Mouse (Mus musculus): ENCODE measurements around the gene Ptprn. TPM values are rescaled to one million over a fixed set of nuclear protein-coding genes. Genes with fewer than 3 reads are reported as not detected.

Ptprn gene
- polyA plus RNA-seq, 1 experiment from 2014 or later: 11.1 TPM

DNA sequence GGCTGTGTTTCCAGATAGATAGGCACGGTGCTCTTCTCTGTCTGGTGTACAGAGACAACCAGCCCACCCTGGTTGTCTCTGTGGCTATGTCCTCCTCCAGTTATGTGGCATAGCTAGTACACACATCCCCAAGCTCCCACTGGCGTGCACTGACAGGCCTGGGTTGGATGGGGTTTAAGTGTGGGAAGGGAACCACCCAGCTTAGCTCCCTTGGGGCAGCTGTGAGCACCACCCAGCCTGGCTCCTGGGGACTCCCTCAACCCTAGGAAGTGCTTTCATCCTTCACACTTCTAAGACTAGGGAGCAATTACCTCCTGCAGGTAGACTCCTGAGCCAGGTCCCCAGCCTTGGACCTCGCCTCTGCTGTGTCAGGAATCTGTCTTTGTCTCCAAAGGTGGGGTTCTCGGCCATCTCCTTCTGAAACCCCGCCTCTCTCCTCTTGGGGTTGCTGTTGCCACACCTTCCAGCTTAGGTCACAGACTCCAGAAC, 32.6 kb downstream of the Ptprn start, which contains the start of gene A630095N17Rik:
Gene A630095N17Rik (minus strand): TSS at position 439 of the 489 bp plus-strand sequence.
- peaks cover 12% of the 10 kb centered on the region; the same call in 1 of the 2 replicates for H3K27me3 ChIP-seq
- peaks cover 11% of the 10 kb centered on the region for H3K4me1 ChIP-seq (replicated peaks)
- H3K4me2 ChIP-seq (replicated peaks): no peak within 1 kb of the TSS
- no peaks in the 10 kb centered on the region for H3K36me3 ChIP-seq
- H3K4me3 ChIP-seq (replicated peaks): no peak within 1 kb of the TSS
- no peak within 1 kb of the TSS for H3K9ac ChIP-seq (replicated peaks)
- H3K9me3 ChIP-seq: no peaks in the 10 kb centered on the region
- no peak for ATAC-seq
- WGBS: 71% methylated on average over 5 of the region's 5 CpGs
- no peak within 1 kb of the TSS for H3K27ac ChIP-seq

GRCm38 (mm10) chr1:75231224-75231623, 33.1 kb downstream of the Ptprn start:
- Histone ChIP-seq H3K27ac (no peak overlapping the region), H3K4me3 (replicated peaks) (no peak overlapping the region), H3K4me1 (replicated peaks) (peaks cover 10% of the 10 kb centered on the region), H3K27me3 (peaks cover 14% of the 10 kb centered on the region; the same call in 1 of the 2 replicates), H3K36me3 (no peaks in the 10 kb centered on the region), H3K9ac (replicated peaks) (no peak overlapping the region), H3K9me3 (no peaks in the 10 kb centered on the region), H3K4me2 (replicated peaks) (no peak overlapping the region)
- WGBS: 75% methylated on average over 4 of the region's 4 CpGs
- no peak for ATAC-seq

GRCm38 (mm10) chr1:75230335-75230994, 33.8 kb downstream of the Ptprn start:
- ATAC-seq: no peak
- Histone ChIP-seq H3K9ac (replicated peaks) (no peak overlapping the region), H3K36me3 (no peaks in the 10 kb centered on the region), H3K27me3 (peaks cover 15% of the 10 kb centered on the region; the same call in 1 of the 2 replicates), H3K27ac (no peak overlapping the region), H3K4me2 (replicated peaks) (no peak overlapping the region), H3K9me3 (no peaks in the 10 kb centered on the region), H3K4me3 (replicated peaks) (no peak overlapping the region), H3K4me1 (replicated peaks) (peaks cover 5% of the 10 kb centered on the region)
- 72% methylated on average over 7 of the region's 7 CpGs for WGBS

DNA sequence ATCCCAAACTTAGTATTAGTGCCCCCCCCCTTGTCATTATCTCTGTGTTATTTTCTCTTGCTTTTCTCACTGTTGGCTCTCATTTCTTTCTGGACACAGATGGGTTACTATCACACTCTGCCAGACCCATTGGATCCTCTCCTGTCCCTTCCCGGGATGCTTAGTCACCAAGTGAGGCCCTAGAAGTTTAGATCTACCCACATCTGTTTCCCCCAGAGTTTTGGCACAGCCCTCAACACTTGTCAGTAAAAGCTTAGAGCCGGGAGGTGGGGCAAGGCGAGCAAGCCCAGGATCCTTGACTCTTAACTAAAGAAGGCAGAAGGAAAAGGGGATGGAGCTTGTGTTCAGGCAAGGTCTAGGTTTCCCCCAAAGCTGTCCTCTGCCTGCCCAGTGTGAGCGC, 35.1 kb downstream of the Ptprn start:
- ATAC-seq: no peak
- no peak overlapping the region for H3K4me3 ChIP-seq (replicated peaks)
- 74% methylated on average over 4 of the region's 4 CpGs for WGBS
- H3K36me3 ChIP-seq: no peaks in the 10 kb centered on the region
- H3K9ac ChIP-seq (replicated peaks): no peak overlapping the region
- H3K4me2 ChIP-seq (replicated peaks): no peak overlapping the region
- H3K27ac ChIP-seq: no peak overlapping the region
- no peaks in the 10 kb centered on the region for H3K4me1 ChIP-seq (replicated peaks)
- H3K9me3 ChIP-seq: no peaks in the 10 kb centered on the region
- H3K27me3 ChIP-seq: peaks cover 15% of the 10 kb centered on the region; the same call in 1 of the 2 replicates

- no peak overlapping the region for H3K27ac ChIP-seq
- H3K4me1 ChIP-seq (replicated peaks): no peaks in the 10 kb centered on the region
- H3K36me3 ChIP-seq: no peaks in the 10 kb centered on the region
- H3K27me3 ChIP-seq: peaks cover 22% of the 10 kb centered on the region; the same call in 1 of the 2 replicates
- 71% methylated on average over 1 of the region's 1 CpGs for WGBS
- H3K4me3 ChIP-seq (replicated peaks): no peak overlapping the region
- no peak overlapping the region for H3K9ac ChIP-seq (replicated peaks)
- no peaks in the 10 kb centered on the region for H3K9me3 ChIP-seq
- H3K4me2 ChIP-seq (replicated peaks): no peak overlapping the region
- ATAC-seq: no peak
Measured at GRCm38 (mm10) chr1:75227653-75228052, 36.6 kb downstream of the Ptprn start.

DNA sequence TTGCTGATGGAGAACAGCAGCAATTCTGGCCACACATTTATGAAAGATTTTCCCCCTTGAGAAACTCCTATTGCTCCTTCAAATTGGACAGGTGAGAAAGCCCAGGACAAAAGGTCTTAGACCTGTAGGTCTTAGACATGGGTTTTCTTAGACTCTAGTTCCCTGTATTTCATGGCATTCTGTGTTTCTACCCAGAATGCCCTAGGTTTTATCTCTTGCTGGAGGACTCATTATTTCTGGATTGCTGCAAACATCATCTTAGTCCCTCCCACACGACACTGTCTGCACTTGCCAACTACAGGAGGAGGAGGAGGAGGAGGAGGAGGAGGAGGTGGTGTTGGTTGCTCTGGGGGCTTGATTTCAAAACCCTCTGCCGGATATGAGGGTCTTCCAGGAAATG, 38.2 kb downstream of the Ptprn start:
- 76% methylated on average over 2 of the region's 2 CpGs for WGBS
- Histone ChIP-seq H3K4me2 (replicated peaks) (no peak overlapping the region), H3K4me3 (replicated peaks) (no peak overlapping the region), H3K4me1 (replicated peaks) (no peaks in the 10 kb centered on the region), H3K9me3 (no peaks in the 10 kb centered on the region), H3K9ac (replicated peaks) (no peak overlapping the region), H3K27ac (no peak overlapping the region), H3K36me3 (no peaks in the 10 kb centered on the region), H3K27me3 (peaks cover 31% of the 10 kb centered on the region)
- no peak for ATAC-seq

DNA sequence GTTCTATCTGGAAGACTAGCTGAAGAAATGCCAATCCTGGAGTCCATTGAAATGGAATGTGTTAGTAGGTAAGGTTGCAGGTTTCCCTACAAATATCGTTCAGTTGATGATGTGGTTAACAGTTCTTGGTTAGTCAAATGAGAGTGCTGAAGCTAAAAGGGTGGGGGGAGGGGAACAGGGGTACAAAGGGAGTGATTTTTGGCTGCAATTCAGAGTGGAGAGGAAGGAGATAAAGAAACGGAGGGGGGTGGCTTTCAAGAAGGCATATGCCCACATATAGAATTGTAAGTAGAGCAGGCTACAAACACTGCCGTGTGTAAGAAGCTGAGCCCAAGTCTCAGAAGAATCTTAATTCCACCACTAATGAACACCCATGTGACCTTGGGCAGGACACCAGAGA, 38.8 kb downstream of the Ptprn start:
- Histone ChIP-seq H3K4me2 (replicated peaks) (no peak overlapping the region), H3K27me3 (peaks cover 38% of the 10 kb centered on the region), H3K9ac (replicated peaks) (no peak overlapping the region), H3K27ac (no peak overlapping the region), H3K9me3 (no peaks in the 10 kb centered on the region), H3K36me3 (no peaks in the 10 kb centered on the region), H3K4me1 (replicated peaks) (no peaks in the 10 kb centered on the region), H3K4me3 (replicated peaks) (no peak overlapping the region)
- no peak for ATAC-seq
- 69% methylated on average over 3 of the region's 3 CpGs for WGBS

DNA sequence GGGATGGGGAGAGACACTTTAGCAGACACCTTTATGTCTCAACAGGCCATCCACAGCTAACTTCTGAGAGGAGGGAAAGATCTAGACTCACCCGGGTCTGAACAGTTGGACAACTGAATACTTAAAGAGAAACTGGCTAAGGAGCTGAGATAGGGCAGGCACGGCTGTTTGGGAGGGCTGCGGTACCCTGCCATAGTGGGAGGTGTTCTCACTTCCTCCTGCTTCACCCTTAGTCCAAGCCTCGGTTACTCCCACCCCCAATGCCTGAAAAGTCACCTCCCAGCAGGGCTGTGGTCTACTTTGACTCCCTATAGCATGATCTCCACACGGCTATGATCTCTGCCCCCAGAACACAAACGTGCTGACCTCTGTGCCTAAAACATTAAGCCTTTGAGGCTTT, 40.8 kb downstream of the Ptprn start:
- Histone ChIP-seq H3K27me3 (peaks cover 51% of the 10 kb centered on the region), H3K9ac (replicated peaks) (no peak overlapping the region), H3K4me2 (replicated peaks) (no peak overlapping the region), H3K4me1 (replicated peaks) (peaks cover 13% of the 10 kb centered on the region), H3K9me3 (no peaks in the 10 kb centered on the region), H3K4me3 (replicated peaks) (no peak overlapping the region), H3K36me3 (no peaks in the 10 kb centered on the region), H3K27ac (no peak overlapping the region)
- 77% methylated on average over 6 of the region's 6 CpGs for WGBS
- ATAC-seq: no peak

DNA sequence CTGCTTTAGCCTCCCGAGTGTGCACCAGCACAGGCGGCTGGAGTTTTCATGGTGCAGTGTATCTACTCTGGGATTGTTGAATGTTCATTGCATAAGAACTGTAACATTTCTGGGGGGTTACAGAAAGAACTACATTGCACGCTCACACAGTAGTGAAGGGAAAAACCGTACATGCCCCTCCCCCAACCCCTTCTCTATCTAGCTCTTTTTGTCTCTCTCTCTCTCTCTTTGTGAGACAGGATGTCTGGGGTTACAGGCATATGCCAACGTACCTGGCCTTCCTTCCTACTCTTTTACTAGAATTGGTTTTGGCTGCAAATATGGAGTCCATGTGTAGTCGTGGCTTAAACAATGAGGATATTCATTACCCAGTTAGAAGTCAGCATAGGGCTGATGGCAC, 41.4 kb downstream of the Ptprn start:
- no peak for ATAC-seq
- peaks cover 19% of the 10 kb centered on the region for H3K4me1 ChIP-seq (replicated peaks)
- H3K9me3 ChIP-seq: no peaks in the 10 kb centered on the region
- 83% methylated on average over 6 of the region's 6 CpGs for WGBS
- H3K27me3 ChIP-seq: peaks cover 57% of the 10 kb centered on the region
- no peak overlapping the region for H3K4me2 ChIP-seq (replicated peaks)
- no peak overlapping the region for H3K27ac ChIP-seq
- no peaks in the 10 kb centered on the region for H3K36me3 ChIP-seq
- H3K4me3 ChIP-seq (replicated peaks): no peak overlapping the region
- no peak overlapping the region for H3K9ac ChIP-seq (replicated peaks)

DNA sequence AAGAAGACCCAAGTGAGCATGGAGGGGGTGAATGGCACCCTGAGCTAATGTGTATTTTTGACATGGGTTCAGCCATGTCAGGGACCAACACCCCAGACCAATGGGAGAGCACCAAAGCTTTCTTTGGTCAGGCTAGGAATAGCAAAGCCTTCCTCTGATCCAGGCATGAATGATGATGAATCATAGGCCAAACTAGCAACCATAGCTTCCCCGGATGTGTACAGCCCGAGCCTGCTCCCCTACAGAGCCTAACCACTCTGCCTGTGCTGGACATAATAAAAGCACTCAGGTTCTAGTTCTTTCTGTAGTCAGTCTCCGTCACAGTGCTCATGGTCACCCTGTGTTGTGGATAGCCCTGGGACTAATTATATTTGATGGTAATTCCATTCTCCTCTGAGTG, 42.8 kb downstream of the Ptprn start:
- Histone ChIP-seq H3K4me3 (replicated peaks) (no peak overlapping the region), H3K9me3 (no peaks in the 10 kb centered on the region), H3K9ac (replicated peaks) (no peak overlapping the region), H3K4me1 (replicated peaks) (peaks cover 19% of the 10 kb centered on the region), H3K27me3 (peaks cover 71% of the 10 kb centered on the region), H3K4me2 (replicated peaks) (no peak overlapping the region), H3K27ac (no peak overlapping the region), H3K36me3 (no peaks in the 10 kb centered on the region)
- ATAC-seq: no peak
- WGBS: 82% methylated on average over 3 of the region's 3 CpGs

DNA sequence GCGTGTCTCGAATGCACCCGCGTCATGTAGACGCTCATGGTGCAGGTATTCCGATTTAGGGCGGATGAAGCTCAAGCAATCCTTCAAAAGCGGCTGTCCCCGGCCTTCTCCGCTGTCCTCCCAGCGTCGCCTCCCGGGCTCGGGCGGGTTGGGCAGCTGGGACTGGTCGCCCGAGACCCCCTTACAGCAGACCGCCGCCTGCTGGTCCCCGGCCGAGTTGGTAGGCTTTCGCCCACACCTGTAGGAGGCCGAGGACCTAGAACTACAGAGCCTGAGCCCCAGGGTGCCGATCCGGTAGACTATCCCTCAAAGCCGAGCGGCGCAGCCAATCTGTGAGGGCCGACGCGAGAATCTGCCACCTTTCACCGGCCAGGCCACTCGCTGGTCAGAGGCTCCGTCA, 44.8 kb downstream of the Ptprn start, which contains the start of gene Tuba4a:
Gene Tuba4a (minus strand): TSS at position 335 of the 400 bp plus-strand sequence.
- Histone ChIP-seq H3K9ac (replicated peaks) (peak within 1 kb of the TSS; percentile 68), H3K27me3 (peaks cover 78% of the 10 kb centered on the region), H3K4me1 (replicated peaks) (peaks cover 21% of the 10 kb centered on the region), H3K4me2 (replicated peaks) (peak within 1 kb of the TSS; percentile 95), H3K9me3 (no peaks in the 10 kb centered on the region), H3K4me3 (replicated peaks) (peak within 1 kb of the TSS; percentile 56), H3K36me3 (peaks cover 15% of the 10 kb centered on the region), H3K27ac (no peak within 1 kb of the TSS)
- WGBS: under 1% methylated on average over 34 of the region's 34 CpGs
- ATAC-seq: peak; percentile 73

DNA sequence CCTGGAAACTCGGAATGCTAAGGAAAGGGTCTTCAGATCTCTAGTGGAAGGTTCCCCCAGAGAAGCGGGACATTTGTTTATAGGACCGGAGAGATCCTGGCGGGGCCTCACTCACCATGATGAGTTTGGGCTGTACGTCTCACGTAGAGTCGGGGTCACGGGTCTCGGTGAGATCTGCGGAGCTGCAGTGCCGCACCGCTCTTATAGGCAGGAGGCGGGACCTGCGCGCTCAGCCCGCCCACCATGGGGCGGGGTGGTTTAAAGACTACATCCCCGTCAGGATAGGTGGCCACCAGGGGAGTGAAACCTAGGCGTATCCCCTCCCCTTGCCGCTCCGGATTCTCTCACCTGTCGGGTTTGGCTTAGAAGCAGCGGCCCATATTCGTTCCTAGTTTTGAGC, 45.2 kb downstream of the Ptprn start:
- Histone ChIP-seq H3K4me3 (replicated peaks) (peak overlapping the region; percentile 56), H3K9ac (replicated peaks) (peak overlapping the region; percentile 68), H3K4me2 (replicated peaks) (peak overlapping the region; percentile 95), H3K27ac (no peak overlapping the region), H3K4me1 (replicated peaks) (peaks cover 24% of the 10 kb centered on the region), H3K9me3 (no peaks in the 10 kb centered on the region), H3K27me3 (peaks cover 78% of the 10 kb centered on the region), H3K36me3 (peaks cover 20% of the 10 kb centered on the region)
- peak; percentile 90 for ATAC-seq
- under 1% methylated on average over 24 of the region's 24 CpGs for WGBS

Measured in midbrain, embryonic 13.5 days (tissue).